Mouse (Mus musculus): ENCODE data around the gene Ndufa6. TPM values are rescaled to one million over a fixed set of nuclear protein-coding genes. Genes with fewer than 3 reads are reported as not detected.

The Ndufa6 gene
- total and polyA plus RNA-seq, 2 experiments from 2014 or later, result 271 to 416 TPM

GRCm38 (mm10) chr15:82341036-82341501, 13.1 kb downstream of the Ndufa6 start:
- no peak for TF ChIP-seq CTCF (IDR thresholded peaks at IDR 0.05; ENCODE audit: low read depth)
- H3K9me3 ChIP-seq (ENCODE audit: low read length), result no peaks in the 10 kb centered on the region
- 0 out of 2 replicates have a peak overlapping the region, but pooled peaks have one; percentile 39 for H3K9ac ChIP-seq
- ATAC-seq (no peak), DNase-seq (no peak)
- H3K4me2 ChIP-seq (ENCODE audit: low read depth), result peak overlapping the region; percentile 40
- H3K27me3 ChIP-seq (ENCODE audit: insufficient read depth, low read length), result peaks cover 7% of the 10 kb centered on the region; the same call in 1 of the 2 replicates
- H3K36me3 ChIP-seq (ENCODE audit: insufficient read depth), result no peaks in the 10 kb centered on the region
- H3K4me3 ChIP-seq (ENCODE audit: low read depth, low read length), result peak overlapping the region; percentile 1; the same call in 1 of the 2 replicates
- peaks cover 6% of the 10 kb centered on the region for H3K4me1 ChIP-seq (ENCODE audit: insufficient read depth)
- H3K27ac ChIP-seq (ENCODE audit: low read depth, low read length), result no peak overlapping the region
- 6% methylated on average over 40 of the region's 40 CpGs for WGBS

GRCm38 (mm10) chr15:82340414-82341035, 13.6 kb downstream of the Ndufa6 start:
- 54% methylated on average over 21 of the region's 21 CpGs for WGBS
- Histone ChIP-seq H3K36me3 (ENCODE audit: insufficient read depth) (0 out of 2 replicates have a peak, but pooled peaks cover 4% of the 10 kb centered on the region), H3K4me3 (ENCODE audit: low read depth, low read length) (no peak overlapping the region), H3K27me3 (ENCODE audit: insufficient read depth, low read length) (peaks cover 7% of the 10 kb centered on the region; the same call in 1 of the 2 replicates), H3K4me1 (ENCODE audit: insufficient read depth) (peaks cover 6% of the 10 kb centered on the region), H3K9ac (0 out of 2 replicates have a peak overlapping the region, but pooled peaks have one; percentile 39), H3K27ac (ENCODE audit: low read depth, low read length) (no peak overlapping the region), H3K4me2 (ENCODE audit: low read depth) (peak overlapping the region; percentile 40), H3K9me3 (ENCODE audit: low read length) (no peaks in the 10 kb centered on the region)
- DNase-seq (no peak), ATAC-seq (no peak)
- TF ChIP-seq CTCF (IDR thresholded peaks at IDR 0.05; ENCODE audit: low read depth), result no peak

GRCm38 (mm10) chr15:82339634-82340254, 14.4 kb downstream of the Ndufa6 start:
- H3K4me1 ChIP-seq (ENCODE audit: insufficient read depth), result peaks cover 6% of the 10 kb centered on the region
- TF ChIP-seq CTCF (IDR thresholded peaks at IDR 0.05; ENCODE audit: low read depth), result no peak
- 82% methylated on average over 8 of the region's 8 CpGs for WGBS
- H3K27me3 ChIP-seq (ENCODE audit: insufficient read depth, low read length), result peaks cover 7% of the 10 kb centered on the region; the same call in 1 of the 2 replicates
- H3K9ac ChIP-seq, result no peak overlapping the region
- H3K9me3 ChIP-seq (ENCODE audit: low read length), result no peaks in the 10 kb centered on the region
- H3K27ac ChIP-seq (ENCODE audit: low read depth, low read length), result no peak overlapping the region
- ATAC-seq (no peak), DNase-seq (no peak)
- no peak overlapping the region for H3K4me2 ChIP-seq (ENCODE audit: low read depth)
- 0 out of 2 replicates have a peak, but pooled peaks cover 9% of the 10 kb centered on the region for H3K36me3 ChIP-seq (ENCODE audit: insufficient read depth)
- H3K4me3 ChIP-seq (ENCODE audit: low read depth, low read length), result no peak overlapping the region

- DNase-seq, result no peak
- H3K27me3 ChIP-seq (ENCODE audit: insufficient read depth, low read length), result peaks cover 7% of the 10 kb centered on the region; the same call in 1 of the 2 replicates
- peaks cover 6% of the 10 kb centered on the region for H3K4me1 ChIP-seq (ENCODE audit: insufficient read depth)
- WGBS, result 55% methylated on average over 10 of the region's 10 CpGs
- H3K4me2 ChIP-seq (ENCODE audit: low read depth), result peak overlapping the region; percentile 63
- H3K9ac ChIP-seq, result peak overlapping the region; percentile 66
- no peak for TF ChIP-seq CTCF (IDR thresholded peaks at IDR 0.05; ENCODE audit: low read depth)
- ATAC-seq, result no peak
- 0 out of 2 replicates have a peak, but pooled peaks cover 9% of the 10 kb centered on the region for H3K36me3 ChIP-seq (ENCODE audit: insufficient read depth)
- peak overlapping the region; percentile 52 for H3K4me3 ChIP-seq (ENCODE audit: low read depth, low read length)
- H3K9me3 ChIP-seq (ENCODE audit: low read length), result no peaks in the 10 kb centered on the region
- no peak overlapping the region for H3K27ac ChIP-seq (ENCODE audit: low read depth, low read length)
These were observed 15.0 kb downstream of the Ndufa6 start for GRCm38 (mm10) chr15:82339150-82339549.

- Histone ChIP-seq H3K36me3 (ENCODE audit: insufficient read depth) (0 out of 2 replicates have a peak, but pooled peaks cover 9% of the 10 kb centered on the region), H3K9me3 (ENCODE audit: low read length) (no peaks in the 10 kb centered on the region), H3K4me2 (ENCODE audit: low read depth) (peak within 1 kb of the TSS; percentile 63), H3K27ac (ENCODE audit: low read depth, low read length) (no peak within 1 kb of the TSS), H3K4me1 (ENCODE audit: insufficient read depth) (peaks cover 6% of the 10 kb centered on the region), H3K4me3 (ENCODE audit: low read depth, low read length) (peak within 1 kb of the TSS; percentile 52), H3K27me3 (ENCODE audit: insufficient read depth, low read length) (peaks cover 7% of the 10 kb centered on the region; the same call in 1 of the 2 replicates), H3K9ac (peak within 1 kb of the TSS; percentile 66)
- peak; percentile 34; the same call in 1 of the 2 replicates for TF ChIP-seq CTCF (IDR thresholded peaks at IDR 0.05; ENCODE audit: low read depth)
- peak; percentile 97 for DNase-seq
- WGBS, result 2% methylated on average over 41 of the region's 41 CpGs
- peak; percentile 96 for ATAC-seq
These were observed 15.5 kb downstream of the Ndufa6 start, which contains the start of the genes Naga, Pheta2 and Smdt1 for GRCm38 (mm10) chr15:82338593-82339112. Gene Naga (minus strand): TSS chr15:82338925. Gene Pheta2 (plus strand): TSS chr15:82338942. Gene Smdt1 (plus strand): TSS chr15:82338959.

- H3K4me3 ChIP-seq (ENCODE audit: low read depth, low read length), result peak overlapping the region; percentile 52
- 44% methylated on average over 4 of the region's 4 CpGs for WGBS
- peak overlapping the region; percentile 63 for H3K4me2 ChIP-seq (ENCODE audit: low read depth)
- no peak for TF ChIP-seq CTCF (IDR thresholded peaks at IDR 0.05; ENCODE audit: low read depth)
- ATAC-seq, result no peak
- DNase-seq, result no peak
- H3K9ac ChIP-seq, result peak overlapping the region; percentile 66
- peaks cover 6% of the 10 kb centered on the region for H3K4me1 ChIP-seq (ENCODE audit: insufficient read depth)
- peaks cover 7% of the 10 kb centered on the region; the same call in 1 of the 2 replicates for H3K27me3 ChIP-seq (ENCODE audit: insufficient read depth, low read length)
- no peaks in the 10 kb centered on the region for H3K9me3 ChIP-seq (ENCODE audit: low read length)
- H3K27ac ChIP-seq (ENCODE audit: low read depth, low read length), result no peak overlapping the region
- H3K36me3 ChIP-seq (ENCODE audit: insufficient read depth), result 0 out of 2 replicates have a peak, but pooled peaks cover 9% of the 10 kb centered on the region
These were observed 16.2 kb downstream of the Ndufa6 start for GRCm38 (mm10) chr15:82337875-82338274.

All from forebrain, postnatal 0 days (tissue).